Mouse (Mus musculus) adrenal gland, postnatal 4 days (tissue): ENCODE results near the gene Hist2h2ab. TPM values are rescaled to one million over a fixed set of nuclear protein-coding genes. Genes with fewer than 3 reads are reported as not detected.
A peak's percentile ranks its signal among the peaks of the same experiment; 100 is the strongest.
"Not testable (repeated sequence)": the region's sequence is repeated elsewhere in the genome, so short reads cannot be mapped to it uniquely, and the experiment has no call there.

Experiments used
- DNase-seq, 2 experiments: peaks; one replicate each; pipeline ENCODE4 v3.0.0; 2021 to 2022; ENCODE audit warnings: low spot score in 2 of 2, mixed read lengths in 2 of 2
- total RNA-seq, 2 experiments: library from RNA; stranded (reverse); gene quantifications; 2 replicates each; pipeline ENCODE4 v1.2.3; 2021

Hist2h2ab gene
- total RNA-seq, 2 experiments from 2014 or later = 27.8 to 28.5 TPM

GRCm38 (mm10) chr3:96236834-96237334 lies 17.2 kb downstream of the Hist2h2ab start:
- DNase-seq = no peak

DNA sequence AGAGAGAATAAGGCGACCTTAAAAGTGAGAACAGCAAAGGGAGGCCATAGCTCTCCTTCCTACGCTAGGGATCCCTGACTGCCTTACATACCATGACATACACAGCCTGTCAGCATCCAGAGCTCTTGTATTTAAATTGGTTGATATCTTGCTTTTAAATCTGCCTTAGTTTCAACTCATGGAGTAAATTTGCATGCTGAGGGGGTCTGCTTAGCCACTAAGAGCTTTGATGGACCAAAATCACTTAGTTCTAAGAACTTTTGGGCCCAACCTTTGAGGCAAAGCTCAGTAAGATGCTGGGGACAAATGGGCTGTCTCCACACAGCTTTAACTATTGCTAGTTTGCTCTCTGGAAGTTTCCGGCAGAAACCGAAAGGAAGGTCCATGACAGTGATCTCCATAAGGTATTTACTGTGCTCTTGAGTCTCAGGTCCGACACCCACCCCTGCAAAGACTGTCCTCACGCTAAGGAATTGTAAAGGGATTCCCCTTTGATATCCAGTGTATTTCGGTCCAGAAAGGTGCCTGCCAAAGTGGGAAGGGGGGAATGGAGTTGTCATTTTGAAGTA lies 17.8 kb downstream of the Hist2h2ab start:
- no peak for DNase-seq

DNA sequence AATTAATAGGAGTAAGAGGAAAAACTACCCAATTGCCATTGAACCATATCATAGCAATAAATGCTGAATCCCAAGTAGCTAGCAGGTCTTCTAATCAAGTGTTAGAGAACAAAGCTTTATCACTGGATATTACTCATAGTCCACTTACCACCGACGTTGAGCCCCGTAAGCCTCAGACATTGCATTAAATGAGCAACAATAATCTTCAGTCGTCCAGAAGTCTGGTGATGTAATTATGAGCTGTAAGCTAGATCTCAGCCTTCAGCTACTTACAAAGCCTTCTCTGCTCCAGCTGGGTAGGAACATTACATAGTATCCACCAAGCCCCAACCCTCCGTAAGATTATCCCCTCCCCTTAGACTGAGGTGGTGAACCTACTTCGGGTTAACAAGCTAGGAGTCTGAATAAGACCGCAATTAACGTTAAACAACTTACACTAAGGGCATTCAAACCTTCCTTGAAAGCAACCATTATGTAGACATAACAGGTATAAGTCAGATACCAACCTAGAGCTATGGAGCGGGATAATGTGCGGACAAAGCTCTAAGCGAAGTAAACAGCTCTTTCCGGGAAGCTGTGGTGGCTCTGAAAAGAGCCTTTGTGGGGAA lies 18.3 kb downstream of the Hist2h2ab start:
- DNase-seq = no peak

DNA sequence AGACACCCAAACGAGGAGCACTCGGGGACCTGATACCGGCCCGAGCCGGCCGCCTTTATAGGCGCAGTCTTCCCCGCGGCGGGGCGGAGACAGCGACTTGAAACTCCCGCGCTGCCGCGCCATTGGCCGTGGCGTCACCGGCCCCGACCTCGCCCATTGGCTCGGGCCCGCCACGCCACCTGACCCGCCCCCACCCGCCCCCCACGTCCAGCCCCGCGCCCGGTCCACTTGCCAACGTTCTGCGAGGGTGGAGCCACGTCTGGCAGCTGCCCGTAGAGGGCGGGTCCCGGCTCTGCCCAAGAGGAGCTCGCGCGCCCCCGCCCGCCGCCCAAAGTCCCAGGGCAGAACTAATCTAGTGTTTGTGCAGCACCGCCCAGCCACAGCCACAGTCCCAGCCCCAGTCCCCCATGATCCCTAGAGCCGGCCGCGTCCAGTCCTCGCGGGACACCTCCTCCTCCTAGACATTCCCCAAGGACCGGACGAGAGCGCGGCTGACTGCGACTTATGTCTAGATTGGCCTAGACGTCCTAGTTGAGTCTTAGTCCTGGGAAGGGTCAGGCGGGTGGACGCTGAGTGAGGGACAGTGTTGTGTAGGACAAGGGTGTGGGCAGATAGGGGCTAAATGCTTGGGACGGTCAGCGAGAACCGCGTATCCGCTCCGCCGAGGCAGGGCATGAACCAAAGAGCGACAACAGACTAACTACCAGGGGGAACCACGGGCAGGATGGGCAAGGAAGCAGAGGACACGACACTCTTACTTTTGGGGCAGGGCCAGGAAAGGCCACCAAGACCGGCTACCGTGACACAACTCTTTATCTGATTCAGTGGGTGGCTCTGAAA lies 19.5 kb downstream of the Hist2h2ab start, which contains the start of gene Hist2h3c2:
Hist2h3c2 (minus strand) TSS at position 174 of the 840 bp plus-strand sequence.
- DNase-seq = not testable (repeated sequence)

DNA sequence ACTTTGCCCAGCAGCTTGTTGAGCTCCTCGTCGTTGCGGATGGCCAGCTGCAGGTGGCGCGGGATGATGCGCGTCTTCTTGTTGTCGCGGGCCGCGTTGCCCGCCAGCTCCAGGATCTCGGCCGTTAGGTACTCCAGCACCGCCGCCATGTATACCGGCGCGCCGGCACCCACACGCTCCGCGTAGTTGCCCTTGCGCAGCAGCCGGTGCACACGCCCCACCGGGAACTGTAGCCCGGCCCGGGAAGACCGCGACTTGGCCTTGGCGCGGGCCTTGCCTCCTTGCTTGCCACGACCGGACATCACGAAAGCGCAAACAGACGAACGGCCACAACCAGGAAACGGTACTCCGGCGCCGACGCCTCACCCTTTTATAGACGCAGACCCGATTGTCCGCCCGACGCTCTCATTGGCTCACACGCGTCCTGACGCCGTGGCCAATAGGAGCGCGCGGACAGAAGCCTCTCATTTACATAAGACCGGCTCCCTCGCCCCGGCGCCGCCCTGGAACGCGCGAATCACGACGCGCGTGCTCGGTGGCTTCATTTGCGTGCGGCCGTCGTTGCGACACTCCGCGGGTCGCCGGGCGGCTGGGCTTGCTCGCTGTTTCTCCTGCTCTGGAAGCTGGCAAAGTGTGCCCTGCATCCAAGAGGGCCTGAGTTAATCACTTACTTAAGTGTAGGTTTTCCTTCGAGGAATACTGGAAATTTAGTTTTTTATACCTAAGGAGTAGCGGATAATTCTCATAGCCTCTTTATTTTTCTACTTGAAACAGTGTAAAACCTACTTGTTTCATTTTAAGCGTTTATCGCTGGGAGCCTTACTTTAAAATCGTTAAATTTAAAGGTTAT lies 20.5 kb downstream of the Hist2h2ab start, which contains the start of gene Hist2h2aa2:
Hist2h2aa2 (minus strand) TSS at position 328 of the 850 bp plus-strand sequence.
- DNase-seq = peak; percentile 80 to 90

DNA sequence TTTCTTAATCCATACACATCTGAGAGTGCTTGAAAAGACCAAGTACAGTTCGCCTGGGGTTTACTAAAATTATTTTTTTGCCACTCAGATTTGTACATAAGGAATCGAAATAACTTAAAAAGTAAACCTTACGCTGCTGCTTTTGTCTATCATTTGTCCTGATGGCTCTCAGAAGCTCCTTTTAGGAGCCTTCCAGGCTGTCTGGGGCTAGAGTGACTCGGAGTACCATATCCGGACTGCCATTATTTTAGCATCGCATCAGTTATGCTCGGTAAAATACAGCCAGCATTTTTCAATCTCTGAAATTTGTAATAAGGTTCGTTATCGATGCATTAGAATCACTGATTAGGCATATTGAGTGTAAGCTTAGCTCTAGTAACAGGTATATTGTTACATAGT lies 21.1 kb downstream of the Hist2h2ab start:
- DNase-seq = no peak

DNA sequence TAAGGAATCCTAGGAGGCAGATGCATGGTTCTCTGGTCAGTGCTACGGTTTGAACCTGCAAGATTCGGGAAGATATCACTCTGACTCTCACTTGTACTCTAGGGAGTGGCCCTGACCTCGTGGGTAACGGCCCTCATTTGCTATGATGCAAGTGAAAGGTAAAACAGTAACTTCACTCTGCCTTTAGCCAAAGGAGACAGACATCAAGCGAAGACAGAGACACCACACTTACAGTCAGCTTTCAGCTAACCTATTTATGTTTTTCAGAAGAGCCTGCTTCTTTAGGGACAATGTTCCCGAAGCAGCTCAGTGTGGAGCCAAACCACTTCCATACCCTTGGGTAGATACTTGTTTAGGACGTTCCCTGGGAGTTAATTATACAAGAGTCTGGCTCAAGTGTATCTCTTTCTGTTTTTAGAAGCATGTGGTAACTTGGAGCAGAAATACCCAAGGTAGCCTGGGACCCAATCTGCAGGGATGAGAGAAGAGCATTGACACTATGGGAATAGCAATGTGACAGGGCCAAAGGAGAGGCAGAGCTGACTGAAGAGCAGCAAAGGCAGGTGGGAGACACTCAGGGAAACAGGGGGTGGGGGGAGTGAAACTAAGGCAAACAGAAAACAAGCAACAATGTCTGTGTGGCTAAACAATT lies 24.4 kb downstream of the Hist2h2ab start:
- no peak for DNase-seq

DNA sequence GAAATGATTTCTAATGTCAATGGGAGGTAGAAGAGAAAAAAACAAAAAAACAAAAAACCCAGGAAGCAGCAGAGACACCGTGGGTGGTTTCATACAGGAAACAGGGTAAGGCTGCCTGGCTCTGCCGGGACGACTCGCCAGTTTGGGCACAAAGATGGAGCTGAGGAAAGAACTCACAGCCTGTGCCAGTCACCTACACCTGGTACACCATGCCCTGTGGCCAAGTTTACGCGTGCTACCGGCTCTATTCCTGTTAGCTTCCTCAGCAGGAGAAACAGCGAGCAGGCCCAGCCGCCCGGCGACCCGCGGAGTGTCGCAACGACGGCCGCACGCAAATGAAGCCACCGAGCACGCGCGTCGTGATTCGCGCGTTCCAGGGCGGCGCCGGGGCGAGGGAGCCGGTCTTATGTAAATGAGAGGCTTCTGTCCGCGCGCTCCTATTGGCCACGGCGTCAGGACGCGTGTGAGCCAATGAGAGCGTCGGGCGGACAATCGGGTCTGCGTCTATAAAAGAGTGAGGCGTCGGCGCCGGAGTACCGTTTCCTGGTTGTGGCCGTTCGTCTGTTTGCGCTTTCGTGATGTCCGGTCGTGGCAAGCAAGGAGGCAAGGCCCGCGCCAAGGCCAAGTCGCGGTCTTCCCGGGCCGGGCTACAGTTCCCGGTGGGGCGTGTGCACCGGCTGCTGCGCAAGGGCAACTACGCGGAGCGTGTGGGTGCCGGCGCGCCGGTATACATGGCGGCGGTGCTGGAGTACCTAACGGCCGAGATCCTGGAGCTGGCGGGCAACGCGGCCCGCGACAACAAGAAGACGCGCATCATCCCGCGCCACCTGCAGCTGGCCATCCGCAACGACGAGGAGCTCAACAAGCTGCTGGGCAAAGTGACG lies 25.6 kb downstream of the Hist2h2ab start, which contains the start of gene Hist2h2aa1:
Hist2h2aa1 (plus strand) TSS at position 495 of the 884 bp plus-strand sequence.
- peak; percentile 53 to 67 for DNase-seq

GRCm38 (mm10) chr3:96246018-96246417 lies 26.4 kb downstream of the Hist2h2ab start:
- DNase-seq = not testable (repeated sequence)

- not testable (repeated sequence) for DNase-seq
Observed at GRCm38 (mm10) chr3:96246427-96246856, 26.8 kb downstream of the Hist2h2ab start, which contains the start of gene Hist2h3c1. Gene Hist2h3c1 (plus strand): TSS chr3:96246685.

DNA sequence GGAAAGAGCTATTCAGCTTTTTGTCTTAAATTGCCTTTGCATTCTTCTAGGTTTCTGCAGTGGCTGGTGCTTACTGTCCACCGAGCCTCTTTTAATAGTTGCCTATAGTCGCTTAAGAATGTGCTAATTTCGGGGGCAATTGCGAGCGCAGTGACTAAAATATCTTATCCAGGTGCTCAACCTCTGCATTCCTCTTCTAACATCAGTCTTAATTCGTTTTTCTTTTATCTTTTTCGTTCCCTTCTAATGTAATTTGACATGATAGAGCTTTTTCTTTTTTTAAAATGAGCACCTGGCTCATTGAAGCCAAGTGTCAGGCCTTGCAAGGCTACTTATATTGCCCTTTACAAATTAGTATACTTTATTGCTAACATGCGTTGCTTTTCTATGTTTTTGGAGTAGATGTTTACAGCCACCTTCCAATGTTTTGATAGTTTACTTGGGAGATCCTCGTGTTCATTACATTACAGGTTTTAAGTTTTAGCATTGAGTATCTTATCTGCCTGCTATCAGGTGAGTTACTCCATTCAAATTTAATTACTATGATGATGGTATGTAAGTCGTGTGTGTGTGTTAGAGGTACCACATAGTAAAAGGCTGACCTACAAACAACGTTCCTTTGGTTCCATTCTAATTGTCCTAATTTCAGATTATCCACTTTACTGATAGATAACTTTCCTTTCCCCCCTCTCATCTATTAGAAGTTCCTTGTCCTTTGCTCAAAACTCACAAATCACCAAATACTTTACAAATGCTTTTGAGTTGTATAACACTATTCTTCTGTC lies 27.9 kb downstream of the Hist2h2ab start:
- DNase-seq = no peak

DNA sequence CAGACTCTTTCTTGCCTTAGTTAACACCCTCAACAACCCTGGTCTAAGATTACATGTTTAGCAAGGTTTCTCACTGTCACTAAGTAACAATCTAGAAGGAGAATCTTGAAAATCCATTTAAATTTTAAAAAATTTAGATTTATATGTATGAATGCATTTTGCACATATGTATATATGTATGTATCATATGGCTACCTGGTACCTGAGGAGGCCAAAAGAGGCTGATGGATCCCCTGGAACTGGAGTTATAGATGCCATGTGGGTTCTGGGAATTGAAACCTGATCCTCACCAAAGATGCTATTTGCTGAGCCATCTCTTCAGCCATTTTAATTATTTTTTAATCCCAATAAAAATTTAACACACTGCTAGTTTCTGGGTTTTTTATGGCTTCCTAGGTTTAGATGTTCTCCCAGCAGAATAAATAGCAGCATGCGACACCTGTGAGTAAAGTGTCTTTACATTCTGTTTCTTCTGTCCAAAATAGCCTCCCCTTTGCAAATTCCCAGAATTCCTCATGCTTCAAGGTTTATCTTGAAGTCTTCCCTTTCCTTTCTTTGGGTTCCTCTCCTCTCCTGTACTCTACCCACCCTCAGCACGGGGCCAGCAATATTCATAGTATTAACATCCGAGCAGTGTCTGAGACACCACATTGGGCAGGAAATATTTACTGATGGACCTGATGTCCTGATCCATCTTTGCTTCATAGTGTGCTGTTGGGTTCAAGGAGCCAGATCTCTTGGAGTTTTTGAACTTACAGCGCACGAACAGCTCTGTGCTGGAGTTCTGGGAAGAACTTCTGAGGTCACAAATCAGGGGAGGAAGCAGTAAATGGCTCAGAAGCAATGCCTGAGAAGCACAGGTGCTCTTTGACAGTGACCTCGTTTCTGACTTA lies 28.7 kb downstream of the Hist2h2ab start:
- DNase-seq = no peak

DNA sequence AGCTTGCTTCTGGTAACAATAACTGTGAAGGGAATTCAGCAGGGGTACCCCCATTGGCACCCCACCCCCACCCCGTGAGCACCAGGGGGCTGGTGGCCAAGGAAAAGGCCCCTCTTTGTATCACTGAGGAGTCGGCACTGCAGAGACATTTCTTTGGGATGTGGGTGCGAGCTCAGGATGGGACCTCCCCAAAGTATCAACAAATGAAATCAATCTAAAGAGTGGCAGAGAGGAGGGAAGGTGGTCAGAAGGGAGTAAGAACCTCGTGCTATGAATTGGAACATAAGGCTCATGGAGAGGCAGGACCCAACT lies 29.3 kb downstream of the Hist2h2ab start:
- no peak for DNase-seq

DNA sequence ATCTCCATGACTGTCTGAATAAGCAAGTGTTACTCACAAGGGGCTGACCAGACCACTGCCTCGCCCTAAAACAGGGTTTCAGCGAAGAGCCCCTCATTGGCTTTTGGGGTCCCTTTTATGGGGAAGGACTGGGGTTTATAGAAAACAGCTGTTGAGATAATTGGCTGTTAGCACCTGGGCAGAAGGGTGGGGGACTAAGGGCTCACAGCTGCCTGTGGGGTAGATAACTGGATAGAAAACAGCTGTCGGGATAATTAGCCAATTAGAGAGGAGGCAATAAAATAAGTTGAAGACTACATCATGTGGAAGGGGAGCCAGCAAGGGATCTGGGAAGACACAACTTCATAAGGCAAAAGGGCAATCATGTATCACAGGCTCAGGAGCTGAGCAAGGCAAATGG lies 31.2 kb downstream of the Hist2h2ab start:
- DNase-seq = no peak

- no peak for DNase-seq
Observed at GRCm38 (mm10) chr3:96251787-96252186, 32.1 kb downstream of the Hist2h2ab start.

DNA sequence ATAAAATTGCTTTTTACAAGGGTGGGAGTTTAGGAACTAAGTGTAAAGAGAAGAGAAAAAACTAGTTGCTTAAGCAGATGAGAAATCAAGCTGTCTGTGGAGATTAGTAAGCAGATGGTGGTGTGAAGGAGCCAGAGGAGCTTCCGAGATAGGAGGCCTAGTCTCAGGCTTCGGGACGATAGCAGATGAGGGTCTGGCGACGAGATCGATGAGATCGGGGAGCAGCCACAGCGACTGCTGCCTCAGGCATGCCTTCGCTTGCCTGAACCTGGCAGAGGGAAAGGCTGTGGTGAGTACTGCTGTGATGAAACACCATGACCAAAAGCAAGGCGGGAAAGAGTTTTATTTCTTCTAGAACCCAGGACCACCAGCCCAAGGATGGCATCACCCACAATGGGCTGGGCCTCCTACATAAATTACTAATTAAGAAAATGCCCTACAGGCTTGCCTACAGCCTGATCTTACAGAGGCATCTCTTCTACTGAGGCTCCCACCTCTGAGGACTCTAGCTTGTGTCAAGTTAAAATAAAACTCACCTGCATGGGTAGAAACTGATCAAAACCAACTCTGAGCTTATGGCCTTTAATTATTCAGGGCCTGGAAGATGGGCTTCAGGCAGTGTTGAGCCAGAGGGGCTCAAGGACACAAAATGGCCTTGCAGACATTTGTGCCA lies 35.2 kb downstream of the Hist2h2ab start:
- no peak for DNase-seq
